Mouse (Mus musculus) macrophage (primary cell): ENCODE measurements around the gene Irf7. TPM values are rescaled to one million over a fixed set of nuclear protein-coding genes. Genes with fewer than 3 reads are reported as not detected.

Experiments used
- H3K27ac ChIP-seq: fragments of 350-480 bp; formaldehyde crosslinking; 2 replicates; pipeline ENCODE4 v1.9.0; 2021
- H3K36me3 ChIP-seq: fragments of 350-480 bp; formaldehyde crosslinking; 2 replicates; pipeline ENCODE4 v1.9.0; 2021; ENCODE audit errors: inconsistent target
- H3K4me3 ChIP-seq: fragments of 350-480 bp; formaldehyde crosslinking; 2 replicates; pipeline ENCODE4 v1.9.0; 2021; ENCODE audit errors: inconsistent target
- H3K79me2 ChIP-seq: fragments of 350-480 bp; formaldehyde crosslinking; 2 replicates; pipeline ENCODE4 v1.9.0; 2021; ENCODE audit errors: inconsistent target
- whole genome bisulfite sequencing: methylation state at CpG from one replicate; pipeline ENCODE4 v1.1.7; 2026; ENCODE audit warnings: inconsistent platforms; ENCODE audit not compliant: missing documents; 5-methylcytosine and 5-hydroxymethylcytosine counted together
- polyA plus RNA-seq: library from polyadenylated mRNA; stranded (reverse); fragments of 250-400 nt; gene quantifications from 3 replicates; pipeline ENCODE4 v1.2.4, GENCODE M21; 2018; ENCODE audit warnings: inconsistent platforms

Irf7 gene
- polyA plus RNA-seq, 1 experiment from 2014 or later, result 119 TPM

GRCm38 (mm10) chr7:141291921-141292582 is 25.8 kb upstream of the Irf7 start, which contains the start of gene Drd4:
Drd4 (plus strand) TSS chr7:141292006.
- no peak within 1 kb of the TSS for H3K4me3 ChIP-seq
- WGBS, result 6% methylated on average over 42 of the region's 46 CpGs
- H3K79me2 ChIP-seq, result no peaks in the 10 kb centered on the region
- H3K36me3 ChIP-seq, result 0 out of 2 replicates have a peak, but pooled peaks cover under 1% of the 10 kb centered on the region
- no peak within 1 kb of the TSS for H3K27ac ChIP-seq

GRCm38 (mm10) chr7:141288042-141288441 is 21.8 kb upstream of the Irf7 start:
- Histone ChIP-seq H3K27ac (no peak overlapping the region), H3K36me3 (no peaks in the 10 kb centered on the region), H3K79me2 (no peaks in the 10 kb centered on the region), H3K4me3 (no peak overlapping the region)
- 92% methylated on average over 3 of the region's 3 CpGs for WGBS

- no peak overlapping the region for H3K27ac ChIP-seq
- H3K36me3 ChIP-seq, result no peaks in the 10 kb centered on the region
- 90% methylated on average over 4 of the region's 4 CpGs for WGBS
- no peak overlapping the region for H3K4me3 ChIP-seq
- no peaks in the 10 kb centered on the region for H3K79me2 ChIP-seq
Observed at GRCm38 (mm10) chr7:141282756-141283155, 16.5 kb upstream of the Irf7 start.

- no peak overlapping the region for H3K27ac ChIP-seq
- no peaks in the 10 kb centered on the region for H3K79me2 ChIP-seq
- no peaks in the 10 kb centered on the region for H3K36me3 ChIP-seq
- no peak overlapping the region for H3K4me3 ChIP-seq
- WGBS, result 98% methylated on average over 6 of the region's 6 CpGs
Observed at GRCm38 (mm10) chr7:141281442-141281841, 15.2 kb upstream of the Irf7 start.

GRCm38 (mm10) chr7:141278766-141279590 is 12.7 kb upstream of the Irf7 start, which contains the start of gene Sct:
Sct (minus strand) TSS chr7:141279133.
- 17% methylated on average over 43 of the region's 46 CpGs for WGBS
- H3K27ac ChIP-seq, result no peak within 1 kb of the TSS
- no peaks in the 10 kb centered on the region for H3K36me3 ChIP-seq
- H3K4me3 ChIP-seq, result no peak within 1 kb of the TSS
- H3K79me2 ChIP-seq, result no peaks in the 10 kb centered on the region

- no peaks in the 10 kb centered on the region for H3K79me2 ChIP-seq
- H3K36me3 ChIP-seq, result no peaks in the 10 kb centered on the region
- H3K27ac ChIP-seq, result no peak overlapping the region
- no peak overlapping the region for H3K4me3 ChIP-seq
- WGBS, result 92% methylated on average over 11 of the region's 11 CpGs
Observed at GRCm38 (mm10) chr7:141277701-141278678, 11.7 kb upstream of the Irf7 start.

GRCm38 (mm10) chr7:141276546-141276945 is 10.3 kb upstream of the Irf7 start, which contains the start of gene Cdhr5:
Cdhr5 (minus strand) TSS chr7:141276786.
- Histone ChIP-seq H3K36me3 (no peaks in the 10 kb centered on the region), H3K79me2 (no peaks in the 10 kb centered on the region), H3K4me3 (no peak within 1 kb of the TSS), H3K27ac (no peak within 1 kb of the TSS)
- whole genome bisulfite sequencing, result 84% methylated on average over 11 of the region's 11 CpGs

GRCm38 (mm10) chr7:141275356-141275755 is 9.1 kb upstream of the Irf7 start:
- Histone ChIP-seq H3K27ac (no peak overlapping the region), H3K36me3 (no peaks in the 10 kb centered on the region), H3K79me2 (no peaks in the 10 kb centered on the region), H3K4me3 (no peak overlapping the region)
- 96% methylated on average over 9 of the region's 9 CpGs for WGBS

GRCm38 (mm10) chr7:141270631-141271030 is 4.3 kb upstream of the Irf7 start:
- Histone ChIP-seq H3K4me3 (no peak overlapping the region), H3K27ac (no peak overlapping the region), H3K79me2 (peaks cover 6% of the 10 kb centered on the region; the same call in 1 of the 2 replicates), H3K36me3 (no peaks in the 10 kb centered on the region)
- WGBS, result 90% methylated on average over 3 of the region's 3 CpGs

GRCm38 (mm10) chr7:141269273-141269545 is 2.9 kb upstream of the Irf7 start:
- peaks cover 1% of the 10 kb centered on the region for H3K36me3 ChIP-seq
- no peak overlapping the region; the same call in 1 of the 2 replicates for H3K4me3 ChIP-seq
- peak overlapping the region; percentile 75 for H3K27ac ChIP-seq
- 44% methylated on average over 14 of the region's 14 CpGs for WGBS
- H3K79me2 ChIP-seq, result peaks cover 21% of the 10 kb centered on the region; the same call in 1 of the 2 replicates

- H3K79me2 ChIP-seq, result peaks cover 26% of the 10 kb centered on the region; the same call in 1 of the 2 replicates
- 5% methylated on average over 24 of the region's 24 CpGs for WGBS
- peaks cover 7% of the 10 kb centered on the region for H3K36me3 ChIP-seq
- no peak overlapping the region; the same call in 1 of the 2 replicates for H3K4me3 ChIP-seq
- peak overlapping the region; percentile 75 for H3K27ac ChIP-seq
Observed at GRCm38 (mm10) chr7:141268466-141269272, 2.4 kb upstream of the Irf7 start.

- Histone ChIP-seq H3K36me3 (peaks cover 28% of the 10 kb centered on the region), H3K4me3 (peak overlapping the region; percentile 98), H3K27ac (peak overlapping the region; percentile 93), H3K79me2 (peaks cover 32% of the 10 kb centered on the region; the same call in 1 of the 2 replicates)
- 32% methylated on average over 11 of the region's 11 CpGs for WGBS
Observed at GRCm38 (mm10) chr7:141265411-141265738, 906 bp downstream of the Irf7 start.

GRCm38 (mm10) chr7:141264761-141265410 is 1.4 kb downstream of the Irf7 start:
- Histone ChIP-seq H3K79me2 (peaks cover 32% of the 10 kb centered on the region; the same call in 1 of the 2 replicates), H3K4me3 (peak overlapping the region; percentile 98), H3K36me3 (peaks cover 29% of the 10 kb centered on the region), H3K27ac (peak overlapping the region; percentile 93)
- 7% methylated on average over 12 of the region's 12 CpGs for WGBS
